14 mouse cellular contexts compared by ENCODE assay signal in genomic region chr14:6486331-6486730, GRCm38 (mm10). TPM values are rescaled to one million over a fixed set of nuclear protein-coding genes. Genes with fewer than 3 reads are reported as not detected.
"Had no signal": no experiment of that assay in that cellular context is flagged by ENCODE, and none has a peak within 500 bp of the region (broad histone marks: within the 10 kb centered on the region; RNA-seq: fewer than 3 reads in every experiment).

No protein-coding gene starts in this region.

RNA-seq across cellular contexts. Expression of gene Gm3594, which starts 41.9 kb away (rescaled TPM):
- total RNA-seq: neutrophil, adult 5-6 weeks had no signal
- polyA plus RNA-seq: neural tube, embryonic 11.5 days; neural tube, embryonic 12.5 days; neural tube, embryonic 13.5 days; neural tube, embryonic 14.5 days; neural tube, embryonic 15.5 days; small intestine, adult 2 months; spleen, adult 2 months; stomach, embryonic 14.5 days; stomach, embryonic 15.5 days; stomach, embryonic 16.5 days; stomach, postnatal 0 days; thymus, adult 2 months; thymus, postnatal 0 days had no signal

RNA-seq across cellular contexts. Expression of gene Gm8356, which starts 50.8 kb away (rescaled TPM):
- total RNA-seq: neutrophil, adult 5-6 weeks had no signal
- polyA plus RNA-seq: neural tube, embryonic 11.5 days; neural tube, embryonic 12.5 days; neural tube, embryonic 13.5 days; neural tube, embryonic 14.5 days; neural tube, embryonic 15.5 days; small intestine, adult 2 months; spleen, adult 2 months; stomach, embryonic 14.5 days; stomach, embryonic 15.5 days; stomach, embryonic 16.5 days; stomach, postnatal 0 days; thymus, adult 2 months; thymus, postnatal 0 days had no signal
